In the genomic region with DNA sequence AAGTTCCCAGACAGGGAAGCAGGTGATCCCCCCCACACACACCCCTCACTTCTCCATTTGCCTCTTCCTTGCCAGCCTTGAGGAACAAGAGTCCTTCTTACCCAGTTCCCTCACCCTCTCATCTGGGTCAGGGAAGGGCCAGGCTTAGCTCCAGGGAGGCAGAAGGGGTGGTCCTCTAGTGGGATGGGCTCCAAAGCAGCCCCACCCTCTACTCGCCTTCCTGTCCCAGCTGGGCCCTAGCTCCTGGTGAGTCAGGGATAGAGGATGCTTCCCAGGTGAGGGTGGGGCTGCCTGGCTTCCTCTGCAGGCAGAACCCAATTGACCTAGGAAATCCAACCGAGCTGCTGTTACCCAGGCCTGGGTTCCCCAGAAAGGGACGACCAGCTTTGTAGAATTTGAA, we compare ENCODE assay signal across 18 mouse cellular contexts. TPM values are rescaled to one million over a fixed set of nuclear protein-coding genes. Genes with fewer than 3 reads are reported as not detected.
DNase-seq lines count a peak whose midpoint lies in the region; ATAC-seq and TF ChIP-seq lines count a peak whose summit lies in the region.
"Had no signal": no experiment of that assay in that cellular context is flagged by ENCODE, and none has a peak within 500 bp of the region (broad histone marks: within the 10 kb centered on the region; RNA-seq: fewer than 3 reads in every experiment).

No protein-coding gene starts in this region.

- H3K36me3 ChIP-seq in forebrain, embryonic 10.5 days (replicated peaks), result peaks cover 59% of the 10 kb centered on the region
- H3K36me3 ChIP-seq in forebrain, embryonic 14.5 days (ENCODE audit: control insufficient read depth, insufficient read depth, low read length), result peaks cover 45% of the 10 kb centered on the region
- H3K36me3 ChIP-seq in limb, embryonic 14.5 days (ENCODE audit: control insufficient read depth, insufficient read depth, low read length), result peaks cover 36% of the 10 kb centered on the region
- peaks cover 60% of the 10 kb centered on the region for H3K36me3 ChIP-seq in limb, embryonic 10.5 days
- peaks cover 50% of the 10 kb centered on the region for H3K36me3 ChIP-seq in forebrain, embryonic 13.5 days (ENCODE audit: poor library complexity, severe bottlenecking)
- H3K36me3 ChIP-seq: liver, embryonic 13.5 days had no signal

- no peak overlapping the region for H3K4me3 ChIP-seq in forebrain, embryonic 10.5 days
- H3K4me3 ChIP-seq in forebrain, embryonic 14.5 days (ENCODE audit: low read depth, low read length), result no peak overlapping the region
- no peak overlapping the region for H3K4me3 ChIP-seq in limb, embryonic 14.5 days (replicated peaks; ENCODE audit: low read length)
- H3K4me3 ChIP-seq in limb, embryonic 10.5 days, result no peak overlapping the region
- no peak overlapping the region for H3K4me3 ChIP-seq in forebrain, embryonic 13.5 days
- H3K4me3 ChIP-seq in gastrocnemius, adult 2 months, result no peak overlapping the region
- H3K4me3 ChIP-seq: hindbrain, embryonic 12.5 days; liver, embryonic 13.5 days; myocyte had no signal

- TF ChIP-seq CTCF in gastrocnemius, adult 2 months (IDR thresholded peaks at IDR 0.05), result no peak

- no peak overlapping the region for H3K4me2 ChIP-seq in forebrain, embryonic 14.5 days (ENCODE audit: low read length)
- no peak overlapping the region for H3K4me2 ChIP-seq in limb, embryonic 14.5 days (replicated peaks; ENCODE audit: low read depth, low read length, severe bottlenecking)
- no peak overlapping the region for H3K4me2 ChIP-seq in forebrain, embryonic 13.5 days
- H3K4me2 ChIP-seq: hindbrain, embryonic 12.5 days; liver, embryonic 13.5 days; lung, embryonic 14.5 days had no signal

- WGBS in forebrain, embryonic 10.5 days, result 56% methylated on average over 3 of the region's 3 CpGs
- 62% methylated on average over 3 of the region's 3 CpGs for WGBS in forebrain, embryonic 14.5 days
- 78% methylated on average over 3 of the region's 3 CpGs for WGBS in limb, embryonic 14.5 days
- 49% methylated on average over 3 of the region's 3 CpGs for WGBS in limb, embryonic 10.5 days
- WGBS in forebrain, embryonic 13.5 days, result 54% methylated on average over 3 of the region's 3 CpGs

- H3K4me1 ChIP-seq in forebrain, embryonic 10.5 days, result peaks cover 85% of the 10 kb centered on the region
- peaks cover 11% of the 10 kb centered on the region; the same call in 1 of the 2 replicates for H3K4me1 ChIP-seq in forebrain, embryonic 14.5 days (ENCODE audit: control insufficient read depth, insufficient read depth, low read length)
- no peaks in the 10 kb centered on the region for H3K4me1 ChIP-seq in limb, embryonic 14.5 days (ENCODE audit: control insufficient read depth, insufficient read depth, low read length)
- peaks cover 41% of the 10 kb centered on the region for H3K4me1 ChIP-seq in limb, embryonic 10.5 days
- H3K4me1 ChIP-seq in forebrain, embryonic 13.5 days, result peaks cover 78% of the 10 kb centered on the region

- peaks cover 99% of the 10 kb centered on the region for H3K27me3 ChIP-seq in forebrain, embryonic 10.5 days (ENCODE audit: poor library complexity, severe bottlenecking)
- H3K27me3 ChIP-seq in forebrain, embryonic 14.5 days (replicated peaks; ENCODE audit: control insufficient read depth, insufficient read depth, low read length), result no peaks in the 10 kb centered on the region
- H3K27me3 ChIP-seq in limb, embryonic 14.5 days (ENCODE audit: control insufficient read depth, insufficient read depth, low read length), result 0 out of 2 replicates have a peak, but pooled peaks cover 4% of the 10 kb centered on the region
- peaks cover 98% of the 10 kb centered on the region for H3K27me3 ChIP-seq in limb, embryonic 10.5 days (ENCODE audit: low read depth, poor library complexity, severe bottlenecking)
- H3K27me3 ChIP-seq in forebrain, embryonic 13.5 days, result no peaks in the 10 kb centered on the region
- H3K27me3 ChIP-seq: liver, embryonic 13.5 days had no signal

- no peak for TF ChIP-seq POLR2A in limb, embryonic 14.5 days (IDR thresholded peaks at IDR 0.05; ENCODE audit: borderline replicate concordance, extremely low read depth, insufficient read depth, insufficient read length)

- DNase-seq in forebrain, embryonic 10.5 days (ENCODE audit: extremely low spot score, low spot score), result no peak
- no peak for DNase-seq in forebrain, embryonic 14.5 days (ENCODE audit: low spot score)
- no peak for DNase-seq in limb, embryonic 14.5 days (ENCODE audit: low spot score)
- no peak for DNase-seq in limb, embryonic 10.5 days (ENCODE audit: low spot score)
- no peak for DNase-seq in gastrocnemius, adult 2 months
- no peak for DNase-seq in layer of hippocampus, postnatal 14 days (ENCODE audit: low spot score in 2 of 2)
- DNase-seq: adrenal gland, adult 8-10 months; cerebellum, adult 9-10 months; gastrocnemius, postnatal 25 days; left cerebral cortex, postnatal 4 days; liver, embryonic 13.5 days; lung, embryonic 14.5 days; midbrain, embryonic 14.5 days; thymus, postnatal 36 days had no signal

- H3K9me3 ChIP-seq in forebrain, embryonic 10.5 days, result no peaks in the 10 kb centered on the region
- H3K9me3 ChIP-seq in forebrain, embryonic 14.5 days (replicated peaks; ENCODE audit: control insufficient read depth, low read length), result no peaks in the 10 kb centered on the region
- no peaks in the 10 kb centered on the region for H3K9me3 ChIP-seq in limb, embryonic 14.5 days (ENCODE audit: control insufficient read depth, low read length)
- H3K9me3 ChIP-seq in limb, embryonic 10.5 days (replicated peaks), result no peaks in the 10 kb centered on the region
- H3K9me3 ChIP-seq in forebrain, embryonic 13.5 days (replicated peaks), result no peaks in the 10 kb centered on the region
- H3K9me3 ChIP-seq: hindbrain, embryonic 12.5 days; liver, embryonic 13.5 days had no signal

- H3K27ac ChIP-seq in forebrain, embryonic 10.5 days, result peak overlapping the region; percentile 62; the same call in 1 of the 2 replicates
- no peak overlapping the region for H3K27ac ChIP-seq in forebrain, embryonic 14.5 days (ENCODE audit: low read depth, low read length)
- no peak overlapping the region for H3K27ac ChIP-seq in limb, embryonic 14.5 days (replicated peaks; ENCODE audit: low read depth, low read length)
- H3K27ac ChIP-seq in limb, embryonic 10.5 days, result no peak overlapping the region
- H3K27ac ChIP-seq in forebrain, embryonic 13.5 days, result peak overlapping the region; percentile 79
- H3K27ac ChIP-seq in gastrocnemius, adult 2 months, result no peak overlapping the region
- H3K27ac ChIP-seq: hindbrain, embryonic 12.5 days; liver, embryonic 13.5 days had no signal

- H3K9ac ChIP-seq in forebrain, embryonic 14.5 days (ENCODE audit: low read length), result no peak overlapping the region
- H3K9ac ChIP-seq in limb, embryonic 14.5 days (ENCODE audit: low read depth, low read length, severe bottlenecking), result no peak overlapping the region
- no peak overlapping the region for H3K9ac ChIP-seq in forebrain, embryonic 13.5 days
- H3K9ac ChIP-seq: hindbrain, embryonic 12.5 days; liver, embryonic 13.5 days; lung, embryonic 14.5 days had no signal

- intact Hi-C loops in gastrocnemius, adult 2 months (cut with DNase I), result no loop called here

- ATAC-seq in forebrain, embryonic 14.5 days, result no peak
- ATAC-seq in limb, embryonic 14.5 days (ENCODE audit: low FRiP score, low read depth), result 0 out of 2 replicates have a peak, but pooled peaks have one; percentile 23
- no peak for ATAC-seq in forebrain, embryonic 13.5 days
- 0 out of 2 replicates have a peak, but pooled peaks have one; percentile 14 for ATAC-seq in megakaryocyte progenitor cell, adult 5-6 weeks (replicated peaks; ENCODE audit: poor library complexity)

RNA-seq across cellular contexts. Expression of a gene that starts 14.8 kb away (rescaled TPM):
- polyA plus RNA-seq in forebrain, embryonic 10.5 days (2016; fragmentation: Nextera tagmentation; extraction: Ambion mirVana), result 71.3 and 72.2 TPM in 2 replicates
- polyA plus RNA-seq in forebrain, embryonic 14.5 days (2014; fragmentation: Nextera tagmentation; extraction: Ambion mirVana), result 44.4 and 46.5 TPM in 2 replicates
- polyA plus RNA-seq in limb, embryonic 14.5 days (2012; rRNA removed), result 57.5 and 66.6 TPM in 2 replicates
- polyA plus RNA-seq in limb, embryonic 14.5 days (2014; fragmentation: Nextera tagmentation; extraction: Ambion mirVana), result 36.9 and 42.8 TPM in 2 replicates
- 42.9 and 54.1 TPM in 2 replicates for polyA plus RNA-seq in limb, embryonic 10.5 days (2016; fragmentation: Nextera tagmentation; extraction: Ambion mirVana)
- 67.6 and 71.9 TPM in 2 replicates for polyA plus RNA-seq in forebrain, embryonic 13.5 days (2015; fragmentation: Nextera tagmentation; extraction: Ambion mirVana)
- total RNA-seq in megakaryocyte progenitor cell, adult 5-6 weeks (2015), result 1.0 and 1.2 TPM in 2 replicates
- total RNA-seq in megakaryocyte progenitor cell, adult 5-6 weeks (2017), result 0.98 and 1.00 TPM in 2 replicates
- 1 to 10 TPM; 5.8 to 9.8 TPM for total RNA-seq in gastrocnemius, adult 2 months (2021)
- 10 to 100 TPM in 1 of 2 experiments, 1 to 10 TPM in 1; 9.0 to 12.6 TPM for total RNA-seq in layer of hippocampus, postnatal 14 days (2021)

Comparison
In these comparisons a context has a peak if more than half of its experiments do, and no peak if none do; other contexts are left out.
1. H3K27ac ChIP-seq: peak in forebrain, embryonic 10.5 days (single experiment) and forebrain, embryonic 13.5 days (single experiment); none in forebrain, embryonic 14.5 days (single experiment), limb, embryonic 14.5 days (single experiment), limb, embryonic 10.5 days (single experiment) and gastrocnemius, adult 2 months (single experiment).
2. ATAC-seq: peak in limb, embryonic 14.5 days (single experiment) and megakaryocyte progenitor cell, adult 5-6 weeks (single experiment); none in forebrain, embryonic 14.5 days (single experiment) and forebrain, embryonic 13.5 days (single experiment).